Mouse (Mus musculus) thymus, adult 2 months (tissue): ENCODE results near the gene Sbk2. TPM values are rescaled to one million over a fixed set of nuclear protein-coding genes. Genes with fewer than 3 reads are reported as not detected.

ENCODE experiments used
- DNase-seq: peaks from one replicate; pipeline ENCODE4 v3.0.0; 2021
- H3K27ac ChIP-seq: fragments of 200-500 bp; 2 replicates; pipeline ENCODE4 v1.5.1; 2012; ENCODE audit warnings: low read length, control low read depth; ENCODE audit not compliant: control insufficient read depth, insufficient read depth
- H3K27me3 ChIP-seq: fragments of 200-500 bp; 2 replicates; pipeline ENCODE4 v1.6.1; 2012; ENCODE audit warnings: mild to moderate bottlenecking, low read length, moderate library complexity, mixed read lengths; ENCODE audit not compliant: control insufficient read depth, insufficient read depth
- H3K36me3 ChIP-seq: fragments of 200-500 bp; 2 replicates; pipeline ENCODE4 v1.6.1; 2012; ENCODE audit warnings: mild to moderate bottlenecking, low read length, moderate library complexity; ENCODE audit not compliant: control insufficient read depth, insufficient read depth
- H3K4me1 ChIP-seq: fragments of 200-500 bp; replicated peaks from 2 replicates; pipeline ENCODE4 v1.6.1; 2012; ENCODE audit warnings: low read length; ENCODE audit not compliant: control insufficient read depth, insufficient read depth
- H3K4me3 ChIP-seq: fragments of 200-500 bp; 2 replicates; pipeline ENCODE4 v1.5.1; 2012; ENCODE audit warnings: mild to moderate bottlenecking, low read length, control low read depth, moderate library complexity; ENCODE audit not compliant: control insufficient read depth, insufficient read depth
- CTCF ChIP-seq: fragments of 200-500 bp; IDR thresholded peaks from 2 replicates; pipeline ENCODE4 v1.5.1; 2012; ENCODE audit warnings: mild to moderate bottlenecking, control low read depth, low read length, moderate library complexity, borderline replicate concordance; ENCODE audit not compliant: control insufficient read depth, poor library complexity, insufficient read depth; ENCODE audit errors: extremely low read depth
- POLR2A ChIP-seq: fragments of 200-500 bp; IDR thresholded peaks from 2 replicates; pipeline ENCODE4 v1.6.1; 2012; ENCODE audit warnings: mild to moderate bottlenecking, low read length, control low read depth, moderate library complexity; ENCODE audit not compliant: control insufficient read depth, poor library complexity, insufficient read depth; ENCODE audit errors: extremely low read depth
- whole genome bisulfite sequencing: fragments of 180-500 bp; shearing (Covaris S2); methylation state at CpG from one replicate; pipeline ENCODE4 v1.1.7; 2018; 5-methylcytosine and 5-hydroxymethylcytosine counted together
- polyA plus RNA-seq: library from polyadenylated mRNA; depleted of rRNA; stranded (reverse); fragments of >200 nt; gene quantifications from 2 replicates; pipeline ENCODE4 v1.2.3, GENCODE M21; 2012

The Sbk2 gene
- polyA plus RNA-seq, 1 experiment: 5.4 TPM

GRCm38 (mm10) chr7:4975455-4975854 is 11.2 kb upstream of the Sbk2 start:
- no peak overlapping the region for H3K4me3 ChIP-seq
- H3K27me3 ChIP-seq: 0 out of 2 replicates have a peak, but pooled peaks cover 2% of the 10 kb centered on the region
- WGBS: 83% methylated on average over 4 of the region's 4 CpGs
- no peaks in the 10 kb centered on the region for H3K36me3 ChIP-seq
- no peak for TF ChIP-seq POLR2A
- no peak for TF ChIP-seq CTCF
- no peak for DNase-seq
- no peak overlapping the region for H3K27ac ChIP-seq
- no peaks in the 10 kb centered on the region for H3K4me1 ChIP-seq

GRCm38 (mm10) chr7:4972321-4973047 is 8.3 kb upstream of the Sbk2 start:
- 57% methylated on average over 18 of the region's 18 CpGs for whole genome bisulfite sequencing
- Histone ChIP-seq H3K4me3 (no peak overlapping the region), H3K4me1 (no peaks in the 10 kb centered on the region), H3K27ac (no peak overlapping the region), H3K36me3 (no peaks in the 10 kb centered on the region), H3K27me3 (0 out of 2 replicates have a peak, but pooled peaks cover 2% of the 10 kb centered on the region)
- DNase-seq: no peak
- no peak for TF ChIP-seq CTCF
- TF ChIP-seq POLR2A: no peak

- no peaks in the 10 kb centered on the region for H3K4me1 ChIP-seq
- H3K36me3 ChIP-seq: no peaks in the 10 kb centered on the region
- TF ChIP-seq CTCF (no peak), POLR2A (no peak)
- H3K27ac ChIP-seq: no peak overlapping the region
- no peak overlapping the region for H3K4me3 ChIP-seq
- no peak for DNase-seq
- WGBS: 34% methylated on average over 7 of the region's 7 CpGs
- 0 out of 2 replicates have a peak, but pooled peaks cover 2% of the 10 kb centered on the region for H3K27me3 ChIP-seq
Observed at GRCm38 (mm10) chr7:4971710-4972109, 7.5 kb upstream of the Sbk2 start.

- DNase-seq: no peak
- H3K4me1 ChIP-seq: no peaks in the 10 kb centered on the region
- no peak within 1 kb of the TSS for H3K4me3 ChIP-seq
- WGBS: 40% methylated on average over 6 of the region's 6 CpGs
- TF ChIP-seq POLR2A (no peak), CTCF (no peak)
- 0 out of 2 replicates have a peak, but pooled peaks cover 2% of the 10 kb centered on the region for H3K27me3 ChIP-seq
- H3K27ac ChIP-seq: no peak within 1 kb of the TSS
- no peaks in the 10 kb centered on the region for H3K36me3 ChIP-seq
Observed at GRCm38 (mm10) chr7:4971068-4971467, 6.9 kb upstream of the Sbk2 start, which contains the start of gene Sbk3. Gene Sbk3, minus strand, starts transcription at chr7:4971168.

GRCm38 (mm10) chr7:4964988-4965387 is 782 bp upstream of the Sbk2 start:
- DNase-seq: no peak
- Histone ChIP-seq H3K4me3 (no peak overlapping the region), H3K4me1 (peaks cover 4% of the 10 kb centered on the region; the same call in 1 of the 2 replicates), H3K36me3 (no peaks in the 10 kb centered on the region), H3K27ac (no peak overlapping the region), H3K27me3 (no peaks in the 10 kb centered on the region)
- WGBS: 70% methylated on average over 5 of the region's 5 CpGs
- TF ChIP-seq CTCF: no peak

- Histone ChIP-seq H3K4me1 (peaks cover 4% of the 10 kb centered on the region; the same call in 1 of the 2 replicates), H3K27ac (no peak overlapping the region), H3K4me3 (no peak overlapping the region), H3K36me3 (no peaks in the 10 kb centered on the region), H3K27me3 (no peaks in the 10 kb centered on the region)
- no peak for DNase-seq
- WGBS: 77% methylated on average over 5 of the region's 5 CpGs
- TF ChIP-seq POLR2A: no peak
- TF ChIP-seq CTCF: no peak
Observed at GRCm38 (mm10) chr7:4963527-4963926, 679 bp downstream of the Sbk2 start.

GRCm38 (mm10) chr7:4957361-4957760 is 6.8 kb downstream of the Sbk2 start:
- DNase-seq: no peak
- no peaks in the 10 kb centered on the region for H3K4me1 ChIP-seq
- H3K36me3 ChIP-seq: no peaks in the 10 kb centered on the region
- WGBS: 96% methylated on average over 10 of the region's 10 CpGs
- H3K27me3 ChIP-seq: no peaks in the 10 kb centered on the region
- no peak overlapping the region for H3K27ac ChIP-seq
- TF ChIP-seq POLR2A (no peak), CTCF (no peak)
- H3K4me3 ChIP-seq: no peak overlapping the region
